Mouse (Mus musculus): ENCODE data around the gene Selenom. TPM values are rescaled to one million over a fixed set of nuclear protein-coding genes. Genes with fewer than 3 reads are reported as not detected.
A peak's percentile ranks its signal among the peaks of the same experiment; 100 is the strongest.

The Selenom gene
- total and polyA plus RNA-seq, 3 experiments, result not detected

GRCm38 (mm10) chr11:3509181-3510085 is 5.1 kb upstream of the Selenom start:
- TF ChIP-seq GATA2 (IDR thresholded peaks at IDR 0.05; ENCODE audit: borderline replicate concordance, low read depth, low read length), result no peak
- TF ChIP-seq TAL1 (conservative IDR thresholded peaks at IDR 0.05; ENCODE audit: low read depth, low read length), result no peak
- TF ChIP-seq GATA1 (IDR thresholded peaks at IDR 0.05; ENCODE audit: borderline replicate concordance, low read length), result no peak
- no peak for TF ChIP-seq CTCF (IDR thresholded peaks at IDR 0.05; ENCODE audit: low read depth, low read length)
- no peak for TF ChIP-seq POLR2AphosphoS5 (IDR thresholded peaks at IDR 0.05; ENCODE audit: insufficient replicate concordance, low read depth, low read length)

DNA sequence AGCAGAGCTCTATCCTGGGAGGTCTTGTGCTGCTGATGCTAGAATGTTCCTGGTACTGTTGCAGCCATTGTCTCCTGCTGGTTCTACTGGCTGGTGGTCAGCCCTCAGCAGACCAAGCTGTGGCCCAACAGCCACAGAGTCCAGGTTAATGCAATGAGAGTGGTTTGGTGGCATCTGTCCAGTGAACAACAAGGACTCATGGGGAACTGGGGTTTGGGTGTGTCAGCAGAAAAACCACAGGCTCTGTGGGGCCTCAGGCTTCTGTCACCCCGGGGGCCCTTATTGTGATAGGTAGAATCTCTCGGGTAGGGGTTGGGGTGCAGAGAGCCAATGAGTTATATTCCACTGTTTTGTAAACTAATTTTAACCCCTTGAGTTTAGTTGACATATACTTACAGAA is 4.2 kb upstream of the Selenom start:
- no peaks in the 10 kb centered on the region for H3K9me3 ChIP-seq (replicated peaks)
- no peaks in the 10 kb centered on the region for H3K36me3 ChIP-seq (replicated peaks)
- H3K4me3 ChIP-seq (ENCODE audit: low read depth, low read length), result no peak overlapping the region; the same call in 1 of the 2 replicates
- peak; percentile 17 for DNase-seq (ENCODE audit: low spot score)
- H3K27me3 ChIP-seq (ENCODE audit: insufficient read depth, low read length), result peaks cover 23% of the 10 kb centered on the region
- peaks cover 37% of the 10 kb centered on the region for H3K4me1 ChIP-seq (ENCODE audit: insufficient read depth, low read depth, low read length)
- no peak for ATAC-seq (ENCODE audit: extremely low read depth, insufficient number of reproducible peaks, low FRiP score, poor library complexity, severe bottlenecking)
- no peak for TF ChIP-seq POLR2AphosphoS5 (IDR thresholded peaks at IDR 0.05; ENCODE audit: insufficient replicate concordance, low read depth, low read length)
- TF ChIP-seq GATA1 (IDR thresholded peaks at IDR 0.05; ENCODE audit: borderline replicate concordance, low read length), result no peak
- no peak for TF ChIP-seq CTCF (IDR thresholded peaks at IDR 0.05; ENCODE audit: low read depth, low read length)
- no peak for TF ChIP-seq TAL1 (conservative IDR thresholded peaks at IDR 0.05; ENCODE audit: low read depth, low read length)
- TF ChIP-seq GATA2 (IDR thresholded peaks at IDR 0.05; ENCODE audit: borderline replicate concordance, low read depth, low read length), result no peak

More at GRCm38 (mm10) chr11:3509181-3510085, 5.1 kb upstream of the Selenom start:
- Histone ChIP-seq H3K27me3 (ENCODE audit: insufficient read depth, low read length) (peaks cover 23% of the 10 kb centered on the region), H3K36me3 (replicated peaks) (no peaks in the 10 kb centered on the region), H3K9me3 (replicated peaks) (no peaks in the 10 kb centered on the region), H3K4me3 (ENCODE audit: low read depth, low read length) (no peak overlapping the region), H3K4me1 (ENCODE audit: insufficient read depth, low read depth, low read length) (peaks cover 32% of the 10 kb centered on the region)
- no peak for ATAC-seq (ENCODE audit: extremely low read depth, insufficient number of reproducible peaks, low FRiP score, poor library complexity, severe bottlenecking)
- DNase-seq (ENCODE audit: low spot score), result no peak

GRCm38 (mm10) chr11:3513291-3513690 is 1.2 kb upstream of the Selenom start:
- Histone ChIP-seq H3K27me3 (ENCODE audit: insufficient read depth, low read length) (peaks cover 13% of the 10 kb centered on the region), H3K36me3 (replicated peaks) (no peaks in the 10 kb centered on the region), H3K4me1 (ENCODE audit: insufficient read depth, low read depth, low read length) (peaks cover 33% of the 10 kb centered on the region), H3K9me3 (replicated peaks) (no peaks in the 10 kb centered on the region), H3K4me3 (ENCODE audit: low read depth, low read length) (no peak overlapping the region)
- ATAC-seq (ENCODE audit: extremely low read depth, insufficient number of reproducible peaks, low FRiP score, poor library complexity, severe bottlenecking) (no peak), DNase-seq (ENCODE audit: low spot score) (no peak)
- TF ChIP-seq POLR2AphosphoS5 (IDR thresholded peaks at IDR 0.05; ENCODE audit: insufficient replicate concordance, low read depth, low read length) (no peak), CTCF (IDR thresholded peaks at IDR 0.05; ENCODE audit: low read depth, low read length) (no peak), TAL1 (conservative IDR thresholded peaks at IDR 0.05; ENCODE audit: low read depth, low read length) (no peak), GATA2 (IDR thresholded peaks at IDR 0.05; ENCODE audit: borderline replicate concordance, low read depth, low read length) (no peak), GATA1 (IDR thresholded peaks at IDR 0.05; ENCODE audit: borderline replicate concordance, low read length) (no peak)

DNA sequence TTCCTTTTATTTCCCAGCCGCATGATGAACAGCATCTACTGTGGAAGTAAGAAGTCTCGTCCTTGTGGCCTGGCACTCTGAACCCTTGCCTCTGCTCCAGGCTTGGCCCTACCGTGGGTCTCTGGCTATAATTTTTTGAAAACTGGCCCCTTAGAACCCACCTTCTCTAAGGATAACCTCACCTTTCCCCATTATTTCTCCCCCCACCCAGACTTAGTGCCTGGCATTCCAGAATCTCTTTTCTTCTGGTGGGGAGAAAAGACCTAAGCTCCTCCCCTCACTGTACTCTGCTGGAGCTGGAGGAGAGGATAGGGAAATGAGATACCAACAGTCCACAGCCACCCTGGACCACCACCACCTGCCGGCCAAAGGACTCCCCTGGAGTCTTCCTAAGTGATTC is 732 bp downstream of the Selenom start:
- Histone ChIP-seq H3K4me3 (ENCODE audit: low read depth, low read length) (no peak overlapping the region), H3K27me3 (ENCODE audit: insufficient read depth, low read length) (peaks cover 6% of the 10 kb centered on the region), H3K36me3 (replicated peaks) (no peaks in the 10 kb centered on the region)

GRCm38 (mm10) chr11:3515637-3516036 is 1.2 kb downstream of the Selenom start:
- H3K4me1 ChIP-seq (ENCODE audit: insufficient read depth, low read depth, low read length), result peaks cover 13% of the 10 kb centered on the region
- H3K36me3 ChIP-seq (replicated peaks), result no peaks in the 10 kb centered on the region
- no peak for TF ChIP-seq GATA1 (IDR thresholded peaks at IDR 0.05; ENCODE audit: borderline replicate concordance, low read length)
- peaks cover 6% of the 10 kb centered on the region for H3K27me3 ChIP-seq (ENCODE audit: insufficient read depth, low read length)
- H3K4me3 ChIP-seq (ENCODE audit: low read depth, low read length), result no peak overlapping the region
- DNase-seq (ENCODE audit: low spot score) (no peak), ATAC-seq (ENCODE audit: extremely low read depth, insufficient number of reproducible peaks, low FRiP score, poor library complexity, severe bottlenecking) (no peak)
- no peaks in the 10 kb centered on the region for H3K9me3 ChIP-seq (replicated peaks)

More for the DNA sequence above, 732 bp downstream of the Selenom start:
- ATAC-seq (ENCODE audit: extremely low read depth, insufficient number of reproducible peaks, low FRiP score, poor library complexity, severe bottlenecking), result no peak
- TF ChIP-seq POLR2AphosphoS5 (IDR thresholded peaks at IDR 0.05; ENCODE audit: insufficient replicate concordance, low read depth, low read length), result no peak
- TF ChIP-seq GATA1 (IDR thresholded peaks at IDR 0.05; ENCODE audit: borderline replicate concordance, low read length), result no peak
- TF ChIP-seq CTCF (IDR thresholded peaks at IDR 0.05; ENCODE audit: low read depth, low read length), result no peak
- no peaks in the 10 kb centered on the region for H3K9me3 ChIP-seq (replicated peaks)
- H3K4me1 ChIP-seq (ENCODE audit: insufficient read depth, low read depth, low read length), result peaks cover 16% of the 10 kb centered on the region
- DNase-seq (ENCODE audit: low spot score), result no peak

- no peaks in the 10 kb centered on the region for H3K36me3 ChIP-seq (replicated peaks)
- H3K9me3 ChIP-seq (replicated peaks), result no peaks in the 10 kb centered on the region
- no peak overlapping the region for H3K4me3 ChIP-seq (ENCODE audit: low read depth, low read length)
- H3K27me3 ChIP-seq (ENCODE audit: insufficient read depth, low read length), result peaks cover 6% of the 10 kb centered on the region
- TF ChIP-seq POLR2AphosphoS5 (IDR thresholded peaks at IDR 0.05; ENCODE audit: insufficient replicate concordance, low read depth, low read length), result no peak
- TF ChIP-seq TAL1 (conservative IDR thresholded peaks at IDR 0.05; ENCODE audit: low read depth, low read length), result no peak
- TF ChIP-seq GATA1 (IDR thresholded peaks at IDR 0.05; ENCODE audit: borderline replicate concordance, low read length), result no peak
- no peak for TF ChIP-seq CTCF (IDR thresholded peaks at IDR 0.05; ENCODE audit: low read depth, low read length)
- TF ChIP-seq GATA2 (IDR thresholded peaks at IDR 0.05; ENCODE audit: borderline replicate concordance, low read depth, low read length), result no peak
- ATAC-seq (ENCODE audit: extremely low read depth, insufficient number of reproducible peaks, low FRiP score, poor library complexity, severe bottlenecking), result no peak
- H3K4me1 ChIP-seq (ENCODE audit: insufficient read depth, low read depth, low read length), result peaks cover 8% of the 10 kb centered on the region
- DNase-seq (ENCODE audit: low spot score), result no peak
Measured at GRCm38 (mm10) chr11:3516121-3516520, 1.6 kb downstream of the Selenom start.
